Mouse (Mus musculus) thymus, postnatal 25 days (tissue): ENCODE data around the gene Hsd17b1.

Experiments used
- DNase-seq: peaks from one replicate; pipeline ENCODE4 v3.0.0; 2022

Gene Hsd17b1

DNA sequence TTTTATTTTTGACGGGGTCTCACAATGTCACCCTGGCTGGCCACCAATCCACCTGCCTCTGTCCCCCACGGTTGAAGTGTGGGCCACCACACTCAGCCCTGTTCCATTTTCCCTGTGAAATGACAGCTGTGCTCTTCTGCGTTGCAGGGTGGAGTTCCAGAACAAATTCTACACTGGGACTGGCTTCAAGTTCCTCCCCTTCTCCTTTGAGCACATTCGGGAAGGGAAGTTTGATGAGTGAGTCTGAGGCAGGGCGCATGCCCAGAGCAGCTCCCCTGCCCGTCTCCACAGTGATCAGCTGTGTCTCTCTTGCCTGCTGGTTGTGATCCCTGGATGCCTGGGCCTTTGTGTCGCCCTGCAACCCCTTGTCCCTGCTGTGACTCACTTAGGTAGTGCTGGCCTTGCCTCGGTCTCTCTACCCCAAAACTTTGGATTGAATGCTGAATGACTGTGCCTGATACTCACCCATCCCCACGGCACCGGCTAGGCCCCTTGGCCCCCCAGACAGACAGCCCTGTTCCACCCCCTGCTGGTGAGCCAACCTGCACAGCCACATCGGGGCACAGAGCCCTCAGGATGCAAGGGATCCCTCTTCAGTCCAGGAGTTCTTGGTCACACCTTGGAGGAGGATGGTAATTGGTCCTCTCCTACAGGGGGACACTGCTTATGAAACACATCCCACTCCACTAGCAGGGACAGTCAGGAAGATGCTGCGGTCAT lies 15.9 kb upstream of the Hsd17b1 start:
- no peak for DNase-seq

DNA sequence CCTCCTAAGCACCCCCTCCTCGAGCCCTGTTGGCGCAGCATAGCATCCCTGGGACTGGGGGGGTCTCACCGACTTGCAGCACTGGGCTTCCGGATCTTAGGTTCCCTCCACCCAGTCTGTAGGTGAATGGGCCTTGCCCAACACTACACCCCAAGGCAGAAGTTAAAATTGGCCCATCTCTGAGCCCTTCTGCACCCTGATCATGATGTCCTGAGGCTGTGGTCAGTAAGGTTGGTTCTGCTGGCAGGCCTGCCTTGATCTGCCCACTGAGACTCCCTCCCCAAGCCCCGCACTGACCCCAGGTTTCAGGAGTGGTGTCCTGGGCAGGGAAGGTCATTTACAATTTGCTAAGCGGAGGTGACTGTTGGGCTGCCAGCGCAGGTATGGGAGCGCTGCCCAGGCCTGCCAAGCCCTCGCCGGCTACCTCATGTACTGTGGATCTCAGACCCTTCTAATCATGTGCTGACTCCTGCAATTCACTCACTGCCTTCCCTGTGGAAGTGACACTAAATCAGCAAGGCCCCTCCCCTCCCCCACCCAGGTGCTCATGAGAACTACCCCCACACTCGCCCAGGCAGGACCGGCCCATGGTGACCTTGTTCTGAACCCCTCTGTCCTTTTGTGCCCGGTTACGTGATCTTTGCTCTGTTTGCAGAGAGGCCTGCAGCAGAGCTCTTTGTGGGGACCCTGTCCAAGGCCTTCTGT lies 15.1 kb upstream of the Hsd17b1 start:
- DNase-seq = no peak

DNA sequence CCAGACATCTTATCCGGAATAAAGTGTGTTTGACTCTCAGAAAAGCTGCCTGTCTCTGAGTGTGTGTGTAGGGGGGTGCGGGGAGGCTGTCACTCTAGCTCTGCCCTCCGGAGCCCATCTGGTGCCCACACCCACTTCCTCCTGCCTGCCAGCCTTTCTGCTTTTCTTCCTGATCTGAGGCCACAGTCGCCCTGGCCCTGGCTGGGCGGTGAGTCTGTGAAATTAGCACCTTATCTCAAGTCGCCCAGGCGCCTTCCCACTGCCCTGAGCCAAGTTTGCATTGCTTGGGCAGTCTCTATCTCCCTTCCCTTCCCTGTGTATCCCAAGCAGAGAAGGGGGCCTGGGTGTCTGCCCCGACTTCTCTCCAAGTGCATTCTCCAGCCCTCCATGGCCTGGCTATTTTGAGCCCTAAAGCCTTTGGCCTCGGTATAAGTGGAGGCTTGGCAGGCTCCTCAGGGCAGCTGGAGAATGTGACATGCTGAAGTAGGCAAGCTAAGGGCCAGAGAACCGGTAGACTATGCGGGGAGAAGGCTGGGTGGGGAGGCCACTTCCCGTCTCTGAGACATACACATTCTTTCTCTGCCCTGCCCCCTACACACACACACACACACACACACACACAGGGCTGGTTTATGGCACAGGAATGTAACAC lies 14.4 kb upstream of the Hsd17b1 start:
- DNase-seq = peak; percentile 88

DNA sequence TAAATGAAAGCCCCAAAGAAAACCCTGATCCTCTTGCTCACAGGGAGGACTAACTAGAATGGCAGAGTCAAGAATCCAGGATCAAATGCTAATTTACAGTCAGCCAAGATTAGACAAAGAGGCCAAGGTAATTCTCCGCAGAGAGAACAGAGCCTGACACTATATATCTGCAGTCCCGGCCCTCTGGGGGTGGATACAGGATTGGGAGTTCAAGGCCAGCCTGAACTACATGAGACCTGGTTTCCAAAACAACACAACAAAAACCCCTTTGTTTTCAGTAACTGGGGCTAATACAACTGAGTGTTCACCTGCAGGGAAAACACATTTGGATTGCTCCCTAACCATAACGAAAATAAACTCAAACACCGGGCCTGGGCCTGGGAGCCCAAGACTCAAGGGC lies 13.7 kb upstream of the Hsd17b1 start:
- DNase-seq = no peak

DNA sequence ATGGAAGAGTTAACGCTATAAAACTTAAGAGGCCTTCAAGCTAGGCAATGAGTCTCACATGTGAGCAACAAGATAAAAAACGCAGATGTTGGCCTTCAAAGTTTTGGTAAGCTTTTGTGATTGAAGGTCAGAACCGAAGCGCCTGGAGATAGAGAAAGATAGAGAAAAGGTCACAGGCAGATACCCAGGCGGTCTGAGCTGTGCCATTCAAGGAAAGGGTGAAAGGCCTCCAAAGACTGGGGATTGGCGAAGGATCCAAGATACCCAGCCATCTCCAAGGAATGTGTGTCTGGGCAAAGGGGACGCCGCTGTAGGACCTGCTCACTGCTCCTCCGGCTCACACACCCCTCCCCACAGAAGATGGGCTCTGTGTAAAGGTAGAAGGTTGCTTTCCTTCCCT lies 13.2 kb upstream of the Hsd17b1 start:
- DNase-seq = no peak

GRCm38 (mm10) chr11:101066549-101067412 lies 11.4 kb upstream of the Hsd17b1 start:
- peak; percentile 90 for DNase-seq

- peak; percentile 92 for DNase-seq
Measured at GRCm38 (mm10) chr11:101069391-101070188, 8.6 kb upstream of the Hsd17b1 start, which contains the start of gene Naglu. TSS of gene Naglu (plus strand) at chr11:101070012.

- DNase-seq = no peak
Measured at GRCm38 (mm10) chr11:101070189-101070527, 8.1 kb upstream of the Hsd17b1 start.

GRCm38 (mm10) chr11:101070987-101071386 lies 7.2 kb upstream of the Hsd17b1 start:
- no peak for DNase-seq

DNA sequence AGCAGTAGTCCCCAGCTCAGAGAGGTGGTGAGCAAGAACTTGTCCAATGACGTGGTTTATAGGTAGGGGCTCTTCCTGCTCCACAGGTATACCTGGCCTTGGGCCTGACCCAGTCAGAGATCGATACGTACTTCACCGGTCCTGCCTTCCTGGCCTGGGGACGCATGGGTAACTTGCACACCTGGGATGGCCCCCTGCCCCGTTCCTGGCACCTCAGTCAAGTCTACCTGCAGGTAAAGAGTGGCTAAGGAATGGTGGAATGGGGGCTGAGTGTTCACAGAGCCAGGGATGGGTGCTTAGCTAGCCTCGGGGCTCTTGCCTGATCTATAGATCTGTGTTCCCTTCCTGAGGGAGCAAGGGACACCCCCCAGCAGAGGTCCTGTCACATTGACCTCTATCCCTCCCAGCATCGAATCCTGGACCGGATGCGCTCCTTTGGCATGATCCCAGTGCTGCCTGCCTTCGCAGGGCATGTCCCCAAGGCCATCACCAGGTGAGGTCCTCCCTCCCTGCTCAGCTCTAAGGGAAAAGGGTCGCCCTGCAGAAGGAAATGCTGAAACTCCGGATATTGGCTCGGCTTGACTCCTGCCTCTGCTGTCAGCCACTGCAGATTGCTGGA lies 6.3 kb upstream of the Hsd17b1 start:
- no peak for DNase-seq

DNA sequence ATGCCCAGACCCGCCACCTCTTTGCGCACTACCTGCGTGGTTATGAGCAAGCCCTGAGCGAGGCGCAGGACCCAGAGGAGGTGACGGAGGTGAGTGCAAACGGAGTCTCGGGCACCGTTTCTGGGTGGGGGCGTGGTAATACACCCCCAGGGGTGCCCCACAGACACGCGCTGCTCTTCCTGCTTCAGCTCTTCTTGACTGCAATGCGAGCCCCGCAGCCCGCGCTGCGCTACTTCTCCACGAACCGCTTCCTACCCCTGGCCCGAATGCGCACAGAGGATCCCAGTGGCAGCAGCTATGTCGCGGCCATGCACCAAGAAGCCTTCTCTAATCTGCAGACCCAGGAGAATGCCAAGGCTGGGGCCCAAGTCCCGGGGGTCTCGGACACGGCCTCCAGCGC lies 1.5 kb downstream of the Hsd17b1 start:
- DNase-seq = peak; percentile 44

DNA sequence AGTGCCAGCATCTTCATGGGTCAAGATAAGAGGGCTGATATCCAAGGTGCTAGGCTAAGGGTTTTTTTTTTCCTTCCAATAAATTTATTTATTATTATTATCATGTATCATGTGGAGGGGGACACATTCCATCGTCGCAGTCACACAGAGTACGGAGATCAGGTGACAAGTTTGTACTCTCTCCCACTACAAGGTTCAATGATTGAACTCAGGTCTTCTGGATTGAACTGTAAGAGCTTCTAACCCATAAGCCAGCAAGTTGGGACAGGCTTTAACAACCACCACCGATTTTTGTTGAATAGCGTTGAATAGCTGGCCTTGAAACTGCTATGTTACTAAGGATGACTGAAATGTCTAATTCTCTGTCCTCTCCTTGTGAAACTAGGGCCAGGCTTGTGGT lies 2.2 kb downstream of the Hsd17b1 start:
- DNase-seq = no peak

- no peak for DNase-seq
Measured at GRCm38 (mm10) chr11:101081659-101082058, 3.4 kb downstream of the Hsd17b1 start.

DNA sequence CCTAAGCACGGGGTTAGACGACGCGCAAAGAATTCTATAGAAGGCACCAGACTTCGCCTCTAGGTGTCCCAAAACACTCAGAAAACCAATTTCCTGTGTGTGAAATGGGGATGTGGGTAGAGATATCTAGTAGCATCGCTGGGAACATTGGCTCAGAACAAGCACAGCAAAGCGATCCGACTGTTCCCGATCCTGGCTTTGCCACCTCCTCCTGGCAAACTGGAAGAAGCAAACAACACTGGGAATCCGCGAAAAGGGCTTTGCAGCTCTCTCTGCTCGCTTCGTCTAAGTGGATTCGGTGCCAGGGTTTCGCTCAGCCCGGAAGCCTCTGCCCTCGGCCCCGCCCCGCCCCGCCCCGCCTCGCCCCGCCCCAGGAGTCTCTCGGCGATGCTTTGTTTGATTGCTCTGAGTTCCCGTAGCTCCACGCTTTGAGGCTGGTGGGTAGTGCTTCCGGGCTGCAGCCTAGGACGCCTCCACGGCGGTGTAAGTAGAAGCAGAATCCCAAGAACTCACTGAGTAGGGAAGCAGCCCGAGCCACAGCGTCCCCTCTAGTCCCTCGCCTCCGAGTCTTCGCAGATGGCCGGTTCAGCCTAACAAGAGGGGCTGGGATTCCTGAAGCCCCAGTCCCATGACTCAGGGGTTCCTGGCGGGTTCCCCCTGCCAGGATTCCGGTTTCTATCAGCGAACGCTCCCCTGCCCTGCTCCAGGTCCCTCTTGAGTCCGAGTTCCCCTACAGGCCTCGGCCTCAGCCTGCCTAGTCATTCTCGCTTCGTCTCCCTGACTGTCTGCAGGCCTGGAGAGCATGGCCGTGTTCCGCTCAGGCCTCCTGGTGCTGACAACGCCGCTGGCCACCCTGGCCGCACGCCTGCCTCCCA lies 4.2 kb downstream of the Hsd17b1 start, which contains the start of gene Coasy:
Coasy (plus strand) TSS at position 358 of the 875 bp plus-strand sequence.
- peak; percentile 85 for DNase-seq

- no peak for DNase-seq
Measured at GRCm38 (mm10) chr11:101083083-101083697, 5.0 kb downstream of the Hsd17b1 start.

GRCm38 (mm10) chr11:101084246-101084645 lies 6.0 kb downstream of the Hsd17b1 start:
- DNase-seq = no peak

DNA sequence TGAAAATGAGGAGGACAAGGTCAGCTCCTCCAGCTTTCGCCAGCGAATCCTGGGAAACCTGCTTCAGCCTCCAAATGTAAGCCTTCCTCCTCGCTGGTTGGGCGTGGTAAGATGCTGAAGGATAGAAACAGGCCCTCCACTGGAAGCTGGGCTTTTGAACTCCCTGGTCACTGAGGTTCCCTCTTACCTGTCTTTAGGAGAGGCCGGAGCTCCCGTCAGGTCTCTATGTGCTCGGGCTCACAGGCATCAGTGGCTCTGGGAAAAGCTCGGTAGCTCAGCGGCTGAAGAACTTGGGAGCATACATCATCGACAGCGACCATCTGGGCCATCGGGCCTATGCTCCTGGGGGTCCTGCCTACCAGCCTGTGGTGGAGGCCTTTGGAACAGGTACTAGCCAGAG lies 6.6 kb downstream of the Hsd17b1 start:
- DNase-seq = no peak

- DNase-seq = no peak
Measured at GRCm38 (mm10) chr11:101085617-101086322, 7.6 kb downstream of the Hsd17b1 start.

- no peak for DNase-seq
Measured at GRCm38 (mm10) chr11:101086323-101086674, 8.1 kb downstream of the Hsd17b1 start.
